Mouse (Mus musculus) CH12.LX (cell line): ENCODE measurements around the gene Ssh3. TPM values are rescaled to one million over a fixed set of nuclear protein-coding genes. Genes with fewer than 3 reads are reported as not detected.

Experiments
- DNase-seq: peaks from one replicate; pipeline ENCODE4 v3.0.0-alpha.2; 2013; ENCODE audit errors: extremely low read depth
- H3K27ac ChIP-seq: 2 replicates; pipeline ENCODE4 v1.5.1; 2012; ENCODE audit warnings: low read depth, mild to moderate bottlenecking, control low read depth, moderate library complexity; ENCODE audit not compliant: insufficient read depth
- H3K27me3 ChIP-seq: replicated peaks from 2 replicates; pipeline ENCODE3; 2012; ENCODE audit warnings: inconsistent platforms
- H3K36me3 ChIP-seq, 2 experiments: replicated peaks in 1 of 2; 2 replicates each; pipeline versions ENCODE3 to v1.6.1; 2012; ENCODE audit warnings: inconsistent platforms in 1 of 2, low read length in 1 of 2, mild to moderate bottlenecking in 1 of 2, mixed read lengths in 1 of 2, moderate library complexity in 1 of 2; ENCODE audit not compliant: control insufficient read depth in 1 of 2, insufficient read depth in 1 of 2
- H3K4me1 ChIP-seq, 2 experiments: 2 replicates each; pipeline ENCODE4 v1.6.1; 2012; ENCODE audit warnings: inconsistent platforms in 1 of 2, moderate library complexity in 1 of 2; ENCODE audit not compliant: insufficient read depth in 2 of 2, control insufficient read depth in 1 of 2
- H3K4me2 ChIP-seq: 2 replicates; pipeline ENCODE4 v1.6.1; 2012; ENCODE audit warnings: low read depth, mild to moderate bottlenecking, control low read depth; ENCODE audit not compliant: poor library complexity, insufficient read depth, severe bottlenecking
- H3K4me3 ChIP-seq, 3 experiments: fragments of 150-350 bp in 1 of 3; sonication (generic) in 1 of 3; replicated peaks in 1 of 3; 2 replicates each; pipeline versions ENCODE3 to v1.5.1; 2011 to 2012; ENCODE audit warnings: low read depth in 2 of 3, low read length in 2 of 3, mild to moderate bottlenecking in 2 of 3, moderate library complexity in 2 of 3, control low read depth in 1 of 3, improper control_type of control experiment in 1 of 3, inconsistent platforms in 1 of 3, mixed read lengths in 1 of 3; ENCODE audit not compliant: poor library complexity in 1 of 3
- H3K79me2 ChIP-seq: replicated peaks from 2 replicates; pipeline ENCODE4 v1.6.1; 2012; ENCODE audit warnings: mild to moderate bottlenecking, moderate library complexity; ENCODE audit not compliant: control insufficient read depth, poor library complexity, insufficient read depth, severe bottlenecking; ENCODE audit errors: extremely low read depth
- H3K9ac ChIP-seq: 2 replicates; pipeline ENCODE4 v1.6.1; 2012; ENCODE audit warnings: low read depth, mild to moderate bottlenecking, control low read depth, moderate library complexity; ENCODE audit not compliant: insufficient read depth
- H3K9me3 ChIP-seq: replicated peaks from 2 replicates; pipeline ENCODE3; 2012; ENCODE audit warnings: low read length, inconsistent platforms, mixed read lengths
- CHD1 ChIP-seq: IDR thresholded peaks from 2 replicates; pipeline ENCODE4 v1.6.1; 2012; ENCODE audit warnings: low read depth, low read length, improper control_type of control experiment, inconsistent platforms
- CTCF ChIP-seq, 2 experiments: IDR thresholded peaks in 1 of 2; conservative IDR thresholded peaks in 1 of 2; 2 replicates each; pipeline ENCODE4 v1.5.1; 2011 to 2012; ENCODE audit warnings: low read depth in 2 of 2, low read length in 2 of 2, improper control_type of control experiment in 1 of 2, inconsistent platforms in 1 of 2, mild to moderate bottlenecking in 1 of 2, moderate library complexity in 1 of 2
- E2F4 ChIP-seq: IDR thresholded peaks from 2 replicates; pipeline ENCODE4 v1.6.1; 2011; ENCODE audit warnings: low read depth, low read length, improper control_type of control experiment; ENCODE audit not compliant: insufficient replicate concordance
- EP300 ChIP-seq: IDR thresholded peaks from 2 replicates; pipeline ENCODE4 v1.6.1; 2011; ENCODE audit warnings: low read length, improper control_type of control experiment
- JUN ChIP-seq: IDR thresholded peaks from 2 replicates; pipeline ENCODE4 v1.6.1; 2011; ENCODE audit warnings: low read depth, mild to moderate bottlenecking, low read length, improper control_type of control experiment, moderate library complexity; ENCODE audit not compliant: insufficient read depth
- JUND ChIP-seq: conservative IDR thresholded peaks from 2 replicates; pipeline ENCODE4 v1.6.1; 2011; ENCODE audit warnings: low read depth, low read length, improper control_type of control experiment
- MAX ChIP-seq: IDR thresholded peaks from 2 replicates; pipeline ENCODE4 v1.6.1; 2011; ENCODE audit warnings: low read length, improper control_type of control experiment
- MAZ ChIP-seq: IDR thresholded peaks from 2 replicates; pipeline ENCODE4 v1.6.1; 2012; ENCODE audit warnings: low read depth, mild to moderate bottlenecking, inconsistent platforms, low read length, improper control_type of control experiment, moderate library complexity
- MXI1 ChIP-seq: IDR thresholded peaks from 2 replicates; pipeline ENCODE4 v1.6.1; 2011; ENCODE audit warnings: mild to moderate bottlenecking, low read depth, low read length, improper control_type of control experiment
- MYC ChIP-seq: IDR thresholded peaks from 2 replicates; pipeline ENCODE4 v1.6.1; 2011; ENCODE audit warnings: low read depth, mild to moderate bottlenecking, improper control_type of control experiment, low read length
- NRF1 ChIP-seq: IDR thresholded peaks from 2 replicates; pipeline ENCODE4 v1.6.1; 2014; ENCODE audit warnings: low read depth, mild to moderate bottlenecking, inconsistent platforms, low read length, improper control_type of control experiment, moderate library complexity
- POLR2A ChIP-seq: IDR thresholded peaks from 2 replicates; pipeline ENCODE4 v1.6.1; 2011; ENCODE audit warnings: low read depth, mild to moderate bottlenecking, improper control_type of control experiment, low read length
- RAD21 ChIP-seq: IDR thresholded peaks from 2 replicates; pipeline ENCODE4 v1.6.1; 2011; ENCODE audit warnings: low read depth, mild to moderate bottlenecking, low read length, improper control_type of control experiment, moderate library complexity
- RCOR1 ChIP-seq: conservative IDR thresholded peaks from 2 replicates; pipeline ENCODE4 v1.6.1; 2012; ENCODE audit warnings: low read depth, mild to moderate bottlenecking, inconsistent platforms, low read length, improper control_type of control experiment
- SMC3 ChIP-seq: IDR thresholded peaks from 2 replicates; pipeline ENCODE4 v1.6.1; 2011; ENCODE audit warnings: low read depth, low read length, improper control_type of control experiment
- TBP ChIP-seq: conservative IDR thresholded peaks from 2 replicates; pipeline ENCODE4 v1.6.1; 2011; ENCODE audit warnings: low read depth, low read length, improper control_type of control experiment
- UBTF ChIP-seq: IDR thresholded peaks from 2 replicates; pipeline ENCODE4 v1.6.1; 2012; ENCODE audit warnings: low read depth, mild to moderate bottlenecking, inconsistent platforms, low read length, improper control_type of control experiment, moderate library complexity
- USF1 ChIP-seq: IDR thresholded peaks from 2 replicates; pipeline ENCODE4 v1.6.1; 2014; ENCODE audit warnings: low read depth, mild to moderate bottlenecking, inconsistent platforms, low read length, improper control_type of control experiment
- ZC3H11A ChIP-seq: IDR thresholded peaks from 2 replicates; pipeline ENCODE4 v1.6.1; 2012; ENCODE audit warnings: low read depth, mild to moderate bottlenecking, inconsistent platforms, low read length, improper control_type of control experiment
- ZKSCAN1 ChIP-seq: IDR thresholded peaks from 2 replicates; pipeline ENCODE4 v1.6.1; 2012; ENCODE audit warnings: low read depth, inconsistent platforms, low read length, improper control_type of control experiment, borderline replicate concordance
- ZMIZ1 ChIP-seq: IDR thresholded peaks from 2 replicates; pipeline ENCODE4 v1.6.1; 2012; ENCODE audit warnings: low read depth, mild to moderate bottlenecking, inconsistent platforms, low read length, improper control_type of control experiment
- ZNF384 ChIP-seq: IDR thresholded peaks from 2 replicates; pipeline ENCODE4 v1.6.1; 2012; ENCODE audit warnings: low read depth, low read length, improper control_type of control experiment, inconsistent platforms
- dilution Hi-C: fragments of 300-500 bp; cut with MboI; formaldehyde crosslinking; loops from 2 replicates; pipeline ENCODE4 v1.14.3; 2020; ENCODE audit warnings: low sequenced_read_pairs; ENCODE audit not compliant: extremely low pct_unique_long_range_greater_than_20kb, extremely low pct_ligation_motif_present
- in situ Hi-C: fragments of 300-500 bp; cut with MboI; formaldehyde crosslinking; loops from 3 replicates; pipeline ENCODE4 v1.14.3; 2019; ENCODE audit warnings: low sequenced_read_pairs, low pct_ligation_motif_present, low pct_unique_long_range_greater_than_20kb, mixed read lengths
- polyA plus RNA-seq: library from polyadenylated mRNA; unstranded; fragments of >175 nt; gene quantifications from 2 replicates; pipeline ENCODE4 v1.2.1, GENCODE M21; 2012; ENCODE audit warnings: low read depth; ENCODE audit not compliant: insufficient read length
- total RNA-seq, 2 experiments: library from RNA; depleted of rRNA; stranded (reverse); fragments of 300-350 nt in 1 of 2; fragments of >200 nt in 1 of 2; gene quantifications; 2 replicates each; pipeline ENCODE4 v1.2.3; 2012 to 2014

The Ssh3 gene
- total and polyA plus RNA-seq, 3 experiments, result 5.6 to 30.0 (median 12.3) TPM

- peaks cover 50 to 66% of the 10 kb centered on the region in 2 experiments for H3K36me3 ChIP-seq
- in situ Hi-C loops, result no loop called here
- H3K4me3 ChIP-seq, result no peak overlapping the region
- H3K4me2 ChIP-seq, result no peak overlapping the region
- no peaks in the 10 kb centered on the region for H3K9me3 ChIP-seq
- H3K79me2 ChIP-seq, result no peaks in the 10 kb centered on the region
- DNase-seq, result no peak
- peaks cover 17 to 47% of the 10 kb centered on the region in 2 experiments for H3K4me1 ChIP-seq
- TF ChIP-seq JUND (no peak), TBP (no peak), MAZ (no peak), MAX (no peak), ZMIZ1 (no peak), ZC3H11A (no peak), SMC3 (no peak), RAD21 (no peak)
- TF ChIP-seq, all 38 proteins: peak for 0
- Histone ChIP-seq H3K27me3 (no peaks in the 10 kb centered on the region), H3K9ac (no peak overlapping the region), H3K27ac (no peak overlapping the region)
- dilution Hi-C loops, result no loop called here
Measured at GRCm38 (mm10) chr19:4263702-4264101, 5.3 kb downstream of the Ssh3 start.

- Histone ChIP-seq H3K9me3 (no peaks in the 10 kb centered on the region), H3K4me2 (no peak overlapping the region), H3K9ac (no peak overlapping the region), H3K36me3 (peaks cover 43 to 57% of the 10 kb centered on the region in 2 experiments), H3K4me3 (no peak overlapping the region), H3K27me3 (no peaks in the 10 kb centered on the region), H3K79me2 (no peaks in the 10 kb centered on the region), H3K27ac (peak overlapping the region; percentile 42), H3K4me1 (peaks cover 17 to 50% of the 10 kb centered on the region in 2 experiments)
- dilution Hi-C loops, result no loop called here
- TF ChIP-seq ZMIZ1 (no peak), CHD1 (no peak), USF1 (no peak), MYC (no peak), MAZ (no peak), ZNF384 (no peak), E2F4 (no peak), RCOR1 (no peak), NRF1 (no peak), MXI1 (no peak), ZKSCAN1 (no peak), CTCF (conservative IDR thresholded peaks at IDR 0.05 in 1 of 2, IDR thresholded peaks at IDR 0.05 in 1 of 2; ENCODE audit: low read depth in 2 of 2, low read length in 2 of 2) (no peak), MAX (no peak), JUN (no peak), RAD21 (no peak), ZC3H11A (no peak), UBTF (no peak), POLR2A (no peak), EP300 (no peak)
- DNase-seq, result no peak
- in situ Hi-C loops, result no loop called here
Measured at GRCm38 (mm10) chr19:4262756-4263155, 6.2 kb downstream of the Ssh3 start.
